Mouse (Mus musculus): Measurements from ENCODE around the gene Olfr6.
A peak's percentile ranks its signal among the peaks of the same experiment; 100 is the strongest.
"Not testable (repeated sequence)": the region's sequence is repeated elsewhere in the genome, so short reads cannot be mapped to it uniquely, and the experiment has no call there.

Gene Olfr6

GRCm38 (mm10) chr7:106963837-106964236 lies at the start of gene Olfr6:
Gene Olfr6, minus strand, starts transcription at chr7:106963937.
- DNase-seq (ENCODE audit: low read depth, low spot score) = no peak

DNA sequence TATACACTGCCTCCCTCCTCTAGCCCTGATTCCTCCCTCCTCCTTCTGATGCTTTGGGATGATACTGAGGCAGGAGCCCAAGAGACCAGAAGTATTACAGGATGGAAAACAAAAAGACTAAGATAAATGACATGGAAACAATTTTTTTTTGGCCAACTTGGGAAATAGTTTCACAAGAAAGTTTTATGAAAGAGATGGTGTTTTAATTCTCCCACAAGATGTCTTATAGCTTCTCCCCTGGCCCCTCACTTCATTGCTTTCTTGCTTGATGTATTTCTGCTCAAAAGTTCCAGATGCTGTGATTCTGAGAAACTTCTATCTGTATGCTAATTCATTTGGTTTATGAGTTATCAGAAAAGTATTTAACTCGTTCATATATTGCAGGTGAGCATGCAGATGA lies 42.2 kb upstream of the Olfr6 start, which contains the start of gene Olfr2:
Gene Olfr2 (minus strand): TSS at position 101 of the 400 bp plus-strand sequence.
- DNase-seq (ENCODE audit: low read depth, low spot score) = no peak

GRCm38 (mm10) chr7:107004169-107004568 lies 40.4 kb upstream of the Olfr6 start:
- DNase-seq (ENCODE audit: low read depth, low spot score) = no peak

GRCm38 (mm10) chr7:107000798-107001197 lies 37.1 kb upstream of the Olfr6 start:
- no peak for DNase-seq (ENCODE audit: low read depth, low spot score)

GRCm38 (mm10) chr7:106985236-106985635 lies 21.5 kb upstream of the Olfr6 start:
- DNase-seq (ENCODE audit: low read depth, low spot score) = no peak

DNA sequence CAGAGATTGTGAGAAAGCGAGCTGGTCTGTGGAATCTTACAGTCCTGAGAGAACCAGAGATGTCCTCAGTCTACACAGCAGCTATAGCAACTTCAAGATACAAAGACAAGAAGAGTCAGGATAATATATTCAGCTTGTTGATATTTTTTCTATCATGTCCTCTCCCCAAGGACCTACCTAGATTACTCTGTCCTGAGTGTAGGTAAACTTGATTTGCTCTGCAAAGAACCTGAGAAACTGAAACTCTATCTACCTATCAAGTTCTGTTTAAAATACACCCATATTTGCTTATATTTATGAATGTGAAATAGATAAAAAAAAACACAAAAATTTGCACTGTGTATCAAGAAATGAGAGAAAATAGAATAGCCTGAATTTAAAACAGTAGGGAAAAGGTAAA lies 11.6 kb upstream of the Olfr6 start, which contains the start of gene Olfr711:
Gene Olfr711 (minus strand): TSS at position 101 of the 400 bp plus-strand sequence.
- no peak for DNase-seq (ENCODE audit: low read depth, low spot score)

DNA sequence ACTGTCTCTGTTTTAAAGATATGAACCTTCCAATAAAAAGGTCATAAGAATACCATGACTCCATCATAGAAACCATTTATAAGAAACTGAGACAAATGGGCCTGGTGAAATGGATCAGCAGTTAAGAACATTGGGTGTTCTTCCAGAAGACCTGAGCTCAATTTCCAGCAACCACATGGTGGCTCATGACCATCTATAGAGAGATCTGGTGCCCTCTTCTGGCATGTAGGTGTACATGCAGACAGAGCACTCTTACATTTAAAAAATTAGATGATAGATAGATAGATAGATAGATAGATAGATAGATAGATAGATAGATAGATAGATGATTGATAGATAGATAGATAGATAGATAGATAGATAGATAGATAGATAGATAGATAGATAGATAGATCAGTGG lies 3.8 kb upstream of the Olfr6 start:
- peak; percentile 48 for DNase-seq (ENCODE audit: low read depth, low spot score)

DNA sequence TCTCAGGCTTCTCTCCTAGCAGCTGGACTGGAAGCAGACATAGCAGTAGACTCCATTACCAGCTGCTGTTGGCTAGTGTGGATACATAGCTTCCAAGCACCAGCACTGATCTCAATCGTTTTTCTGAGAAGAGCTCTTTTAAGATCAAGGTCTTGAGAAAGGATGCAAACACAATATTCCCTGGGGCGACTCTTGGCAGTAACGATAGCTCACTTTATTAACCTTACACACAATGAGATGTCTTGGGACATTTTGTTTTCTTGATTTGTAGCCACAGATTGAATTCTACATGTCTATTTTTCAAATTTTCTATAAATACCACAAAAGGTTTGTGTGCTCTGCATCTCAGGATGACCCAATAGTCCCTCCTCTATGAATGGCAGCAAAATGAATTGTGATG lies 15.5 kb downstream of the Olfr6 start, which contains the start of gene Olfr710:
Gene Olfr710 (minus strand): TSS at position 101 of the 400 bp plus-strand sequence.
- no peak for DNase-seq (ENCODE audit: low read depth, low spot score)

DNA sequence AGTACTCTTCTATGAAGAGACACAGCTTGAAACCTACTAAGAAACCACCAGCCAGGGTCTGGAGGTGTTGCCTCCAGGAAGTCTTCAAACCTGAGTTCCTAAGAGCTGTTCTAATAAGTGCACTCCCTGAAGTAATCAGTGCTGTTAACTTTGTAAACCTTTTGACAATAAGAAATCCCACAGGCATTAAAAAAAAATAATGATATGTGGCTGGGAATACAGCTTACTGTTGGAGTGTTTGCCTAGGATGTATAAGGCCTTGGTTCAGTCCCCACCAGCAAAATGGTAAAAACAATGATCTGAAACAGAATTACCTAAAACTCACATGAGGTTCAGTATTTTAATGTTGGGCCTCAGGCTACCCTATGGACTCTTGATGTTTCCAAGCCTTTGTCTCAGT lies 31.6 kb downstream of the Olfr6 start, which contains the start of gene Olfr709-ps1:
Gene Olfr709-ps1 (minus strand): TSS at position 101 of the 400 bp plus-strand sequence.
- no peak for DNase-seq (ENCODE audit: low read depth, low spot score)

GRCm38 (mm10) chr7:106920961-106921360 lies 42.8 kb downstream of the Olfr6 start:
- DNase-seq (ENCODE audit: low read depth, low spot score) = not testable (repeated sequence)

DNA sequence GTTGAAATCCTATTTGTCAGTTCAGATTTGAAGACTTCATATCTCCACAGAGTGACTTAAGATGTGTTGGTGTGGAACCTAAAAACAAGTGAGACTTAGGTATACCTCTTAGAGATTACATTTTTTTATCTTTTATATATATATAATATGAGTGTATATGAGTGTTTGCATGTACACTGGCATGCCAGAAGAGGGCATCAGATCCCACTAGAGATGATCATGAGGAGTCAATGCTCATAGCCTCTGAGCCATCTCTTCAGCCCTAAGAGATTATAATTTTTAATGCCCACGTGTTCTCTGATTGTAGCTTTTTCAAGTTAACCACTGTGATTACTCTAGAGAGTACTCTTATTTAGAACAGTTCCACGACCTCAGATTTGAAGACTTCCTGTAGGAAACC lies 56.1 kb downstream of the Olfr6 start, which contains the start of gene Olfr1532-ps1:
Gene Olfr1532-ps1 (plus strand): TSS at position 326 of the 400 bp plus-strand sequence.
- DNase-seq (ENCODE audit: low read depth, low spot score) = no peak

Measured in CD4-positive, CD25-positive, alpha-beta regulatory T cell, adult 2 months (primary cell).